Mouse (Mus musculus): Measurements from ENCODE around the gene Smcp.

- TF ChIP-seq CTCF (IDR thresholded peaks at IDR 0.05; ENCODE audit: borderline replicate concordance, insufficient read depth, low read length) (no peak), POLR2A (IDR thresholded peaks at IDR 0.05; ENCODE audit: low read depth, low read length) (no peak)
Observed at GRCm38 (mm10) chr3:92607392-92607791, 18.6 kb upstream of the Smcp start, which contains the start of gene 2210017I01Rik.
